Mouse (Mus musculus): ENCODE measurements around the gene Mknk2. TPM values are rescaled to one million over a fixed set of nuclear protein-coding genes. Genes with fewer than 3 reads are reported as not detected.

The Mknk2 gene
- total and polyA plus RNA-seq, 2 experiments from 2014 or later = 40.5 to 84.5 TPM

DNA sequence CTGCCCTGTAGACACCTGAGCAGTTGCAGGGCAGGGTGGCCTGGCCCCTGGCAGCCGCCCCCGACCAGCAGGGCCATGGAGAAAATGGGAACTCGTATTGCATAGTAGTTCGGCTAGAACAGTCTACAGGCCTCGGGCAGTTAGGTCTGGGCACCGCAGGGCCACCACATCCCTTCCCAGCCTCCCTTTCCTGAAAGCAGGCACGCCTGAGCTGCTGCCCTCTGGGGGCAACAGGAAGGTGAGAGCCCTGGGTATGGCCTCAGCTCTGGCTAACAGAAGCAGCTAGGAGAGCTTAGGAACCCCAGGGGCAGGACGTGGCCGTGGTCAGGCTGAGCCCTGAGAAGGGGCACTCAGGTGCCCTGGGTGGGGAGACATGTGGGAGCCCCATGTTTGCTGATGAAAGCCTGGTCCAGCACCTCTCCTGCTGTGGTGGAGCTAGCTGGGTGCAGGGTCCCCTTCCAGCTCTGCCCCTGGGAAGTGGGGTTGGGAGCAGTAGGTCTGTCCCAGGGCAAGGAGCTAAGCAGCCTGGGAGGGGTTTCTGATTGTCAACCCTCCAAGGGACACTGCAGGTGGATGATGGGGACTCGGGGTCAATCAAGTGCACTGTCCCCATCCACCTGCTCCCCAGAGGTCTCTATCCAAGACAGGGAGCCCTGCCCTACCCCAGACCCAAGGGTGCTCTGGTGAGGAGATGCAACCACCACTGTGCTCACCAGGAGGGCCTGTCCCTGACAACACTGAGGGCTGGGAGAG is 11.8 kb downstream of the Mknk2 start:
- no peak for DNase-seq (ENCODE audit: low spot score)
- peak; percentile 11; the same call in 1 of the 2 replicates for TF ChIP-seq CTCF (IDR thresholded peaks at IDR 0.05; ENCODE audit: low read depth)
- H3K9me3 ChIP-seq (ENCODE audit: low read length) = no peaks in the 10 kb centered on the region
- WGBS = 67% methylated on average over 10 of the region's 10 CpGs
- H3K27me3 ChIP-seq (ENCODE audit: insufficient read depth, low read length) = no peaks in the 10 kb centered on the region
- peaks cover 48% of the 10 kb centered on the region for H3K36me3 ChIP-seq (ENCODE audit: insufficient read depth, low read length)
- H3K9ac ChIP-seq (replicated peaks; ENCODE audit: low read length) = no peak overlapping the region
- no peak overlapping the region for H3K4me3 ChIP-seq (ENCODE audit: low read length)
- ATAC-seq = no peak
- peaks cover 6% of the 10 kb centered on the region; the same call in 1 of the 2 replicates for H3K4me1 ChIP-seq (ENCODE audit: insufficient read depth, low read length)
- 0 out of 2 replicates have a peak overlapping the region, but pooled peaks have one; percentile 41 for H3K27ac ChIP-seq
- no peak overlapping the region for H3K4me2 ChIP-seq (ENCODE audit: low read depth, low read length)

DNA sequence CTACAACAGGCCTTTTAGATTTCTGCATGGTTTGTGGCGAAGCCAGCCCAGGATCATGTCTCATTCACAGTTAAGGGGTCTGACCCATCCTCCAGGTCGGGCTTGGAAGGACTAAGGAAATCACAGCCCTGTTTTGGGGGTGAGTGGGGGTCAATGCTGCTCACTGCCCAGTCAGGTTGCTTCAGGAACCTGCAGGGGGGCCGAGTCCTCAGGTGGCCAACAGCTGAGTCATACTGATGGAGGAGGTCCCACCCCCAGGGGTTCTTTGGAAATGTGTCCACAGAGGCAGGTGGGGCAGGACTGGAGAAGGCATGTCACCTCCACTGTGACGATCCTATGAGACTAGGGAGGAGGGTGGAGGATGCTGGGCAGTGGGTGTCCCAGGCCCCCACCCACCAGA is 12.5 kb downstream of the Mknk2 start:
- peaks cover 42% of the 10 kb centered on the region for H3K36me3 ChIP-seq (ENCODE audit: insufficient read depth, low read length)
- no peaks in the 10 kb centered on the region for H3K27me3 ChIP-seq (ENCODE audit: insufficient read depth, low read length)
- ATAC-seq (no peak), DNase-seq (ENCODE audit: low spot score) (no peak)
- no peak overlapping the region for H3K4me2 ChIP-seq (ENCODE audit: low read depth, low read length)
- H3K9ac ChIP-seq (replicated peaks; ENCODE audit: low read length) = no peak overlapping the region
- peaks cover 6% of the 10 kb centered on the region; the same call in 1 of the 2 replicates for H3K4me1 ChIP-seq (ENCODE audit: insufficient read depth, low read length)
- WGBS = 76% methylated on average over 4 of the region's 4 CpGs
- H3K4me3 ChIP-seq (ENCODE audit: low read length) = no peak overlapping the region
- no peak for TF ChIP-seq CTCF (IDR thresholded peaks at IDR 0.05; ENCODE audit: low read depth)
- H3K27ac ChIP-seq = peak overlapping the region; percentile 41; the same call in 1 of the 2 replicates
- no peaks in the 10 kb centered on the region for H3K9me3 ChIP-seq (ENCODE audit: low read length)

- peaks cover 37% of the 10 kb centered on the region for H3K36me3 ChIP-seq (ENCODE audit: insufficient read depth, low read length)
- WGBS = 21% methylated on average over 10 of the region's 10 CpGs
- no peak overlapping the region for H3K9ac ChIP-seq (replicated peaks; ENCODE audit: low read length)
- H3K9me3 ChIP-seq (ENCODE audit: low read length) = no peaks in the 10 kb centered on the region
- no peaks in the 10 kb centered on the region for H3K27me3 ChIP-seq (ENCODE audit: insufficient read depth, low read length)
- H3K4me2 ChIP-seq (ENCODE audit: low read depth, low read length) = 0 out of 2 replicates have a peak overlapping the region, but pooled peaks have one; percentile 19
- H3K4me3 ChIP-seq (ENCODE audit: low read length) = no peak overlapping the region
- DNase-seq (ENCODE audit: low spot score) (no peak), ATAC-seq (no peak)
- H3K27ac ChIP-seq = peak overlapping the region; percentile 54; the same call in 1 of the 2 replicates
- peaks cover 6% of the 10 kb centered on the region; the same call in 1 of the 2 replicates for H3K4me1 ChIP-seq (ENCODE audit: insufficient read depth, low read length)
- no peak for TF ChIP-seq CTCF (IDR thresholded peaks at IDR 0.05; ENCODE audit: low read depth)
Measured at GRCm38 (mm10) chr10:80665016-80665380, 12.9 kb downstream of the Mknk2 start.

- WGBS = 31% methylated on average over 16 of the region's 16 CpGs
- H3K27ac ChIP-seq = peak overlapping the region; percentile 54; the same call in 1 of the 2 replicates
- H3K4me2 ChIP-seq (ENCODE audit: low read depth, low read length) = 0 out of 2 replicates have a peak overlapping the region, but pooled peaks have one; percentile 19
Measured at GRCm38 (mm10) chr10:80664197-80665015, 13.5 kb downstream of the Mknk2 start.

GRCm38 (mm10) chr10:80663485-80664196 is 14.3 kb downstream of the Mknk2 start:
- no peaks in the 10 kb centered on the region for H3K27me3 ChIP-seq (ENCODE audit: insufficient read depth, low read length)
- H3K4me1 ChIP-seq (ENCODE audit: insufficient read depth, low read length) = peaks cover 6% of the 10 kb centered on the region; the same call in 1 of the 2 replicates
- no peak overlapping the region for H3K9ac ChIP-seq (replicated peaks; ENCODE audit: low read length)
- DNase-seq (ENCODE audit: low spot score) (no peak), ATAC-seq (no peak)
- WGBS = 64% methylated on average over 5 of the region's 5 CpGs
- no peak for TF ChIP-seq CTCF (IDR thresholded peaks at IDR 0.05; ENCODE audit: low read depth)
- H3K4me3 ChIP-seq (ENCODE audit: low read length) = no peak overlapping the region
- peaks cover 26% of the 10 kb centered on the region for H3K36me3 ChIP-seq (ENCODE audit: insufficient read depth, low read length)
- H3K4me2 ChIP-seq (ENCODE audit: low read depth, low read length) = no peak overlapping the region
- H3K9me3 ChIP-seq (ENCODE audit: low read length) = no peaks in the 10 kb centered on the region
- no peak overlapping the region for H3K27ac ChIP-seq

More at GRCm38 (mm10) chr10:80664197-80665015, 13.5 kb downstream of the Mknk2 start:
- no peak for TF ChIP-seq CTCF (IDR thresholded peaks at IDR 0.05; ENCODE audit: low read depth)
- Histone ChIP-seq H3K36me3 (ENCODE audit: insufficient read depth, low read length) (peaks cover 33% of the 10 kb centered on the region), H3K9ac (replicated peaks; ENCODE audit: low read length) (no peak overlapping the region), H3K27me3 (ENCODE audit: insufficient read depth, low read length) (no peaks in the 10 kb centered on the region), H3K9me3 (ENCODE audit: low read length) (no peaks in the 10 kb centered on the region), H3K4me3 (ENCODE audit: low read length) (no peak overlapping the region), H3K4me1 (ENCODE audit: insufficient read depth, low read length) (peaks cover 6% of the 10 kb centered on the region; the same call in 1 of the 2 replicates)
- ATAC-seq (peak; percentile 28; the same call in 1 of the 2 replicates), DNase-seq (ENCODE audit: low spot score) (peak; percentile 28)

DNA sequence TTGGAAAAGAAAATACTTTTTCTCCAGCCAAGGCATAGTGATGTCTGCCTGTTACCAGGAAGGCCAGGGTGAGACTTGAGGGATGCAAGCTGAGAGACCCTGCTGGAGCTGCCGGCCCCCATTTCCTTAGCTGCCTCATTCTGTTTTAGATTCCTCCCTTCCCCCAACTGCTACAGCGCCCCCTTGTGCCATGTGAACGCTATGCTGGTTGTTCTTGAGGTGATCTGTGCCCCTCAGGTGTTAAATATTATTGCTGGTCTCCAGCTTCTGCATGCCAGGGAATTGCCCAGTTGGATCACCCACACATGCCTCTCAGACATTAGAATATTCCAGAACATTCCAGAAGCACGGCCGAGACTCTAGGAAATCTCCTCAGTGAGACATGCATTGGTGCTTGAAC is 16.8 kb downstream of the Mknk2 start:
- peak; percentile 74 for TF ChIP-seq CTCF (IDR thresholded peaks at IDR 0.05; ENCODE audit: low read depth)
- Histone ChIP-seq H3K9ac (replicated peaks; ENCODE audit: low read length) (no peak overlapping the region), H3K4me2 (ENCODE audit: low read depth, low read length) (no peak overlapping the region), H3K9me3 (ENCODE audit: low read length) (no peaks in the 10 kb centered on the region), H3K4me1 (ENCODE audit: insufficient read depth, low read length) (peaks cover 6% of the 10 kb centered on the region; the same call in 1 of the 2 replicates), H3K36me3 (ENCODE audit: insufficient read depth, low read length) (peaks cover under 1% of the 10 kb centered on the region; the same call in 1 of the 2 replicates), H3K27ac (no peak overlapping the region), H3K27me3 (ENCODE audit: insufficient read depth, low read length) (no peaks in the 10 kb centered on the region), H3K4me3 (ENCODE audit: low read length) (no peak overlapping the region)
- DNase-seq (ENCODE audit: low spot score) (peak; percentile 60), ATAC-seq (no peak)
- WGBS = 33% methylated on average over 5 of the region's 5 CpGs
